Mouse (Mus musculus) frontal cortex, postnatal 14 days (tissue): ENCODE data around the gene Gm11938.

Experiments used
- DNase-seq, 2 experiments: peaks; one replicate each; pipeline ENCODE4 v3.0.0; 2022; ENCODE audit warnings: low spot score in 2 of 2

Gm11938 gene

GRCm38 (mm10) chr11:99574106-99574505 is 29.0 kb downstream of the Gm11938 start:
- DNase-seq = peak; percentile 18 to 63

- no peak for DNase-seq
These were observed 29.9 kb downstream of the Gm11938 start for GRCm38 (mm10) chr11:99573164-99573563.

GRCm38 (mm10) chr11:99566530-99566929 is 36.6 kb downstream of the Gm11938 start, which contains the start of gene Krtap3-1:
Krtap3-1 (minus strand) TSS chr11:99566630.
- no peak for DNase-seq

- no peak for DNase-seq
These were observed 40.5 kb downstream of the Gm11938 start for GRCm38 (mm10) chr11:99562580-99562979.

GRCm38 (mm10) chr11:99559366-99559765 is 43.7 kb downstream of the Gm11938 start, which contains the start of gene Gm11939:
Gm11939 (minus strand) TSS chr11:99559466.
- DNase-seq = no peak

GRCm38 (mm10) chr11:99557976-99558745 is 44.9 kb downstream of the Gm11938 start:
- DNase-seq = no peak

- DNase-seq = no peak
These were observed 46.4 kb downstream of the Gm11938 start, which contains the start of gene Krtap3-2 for GRCm38 (mm10) chr11:99556753-99557152. Krtap3-2 (minus strand) TSS chr11:99556853.

- DNase-seq = no peak
These were observed 46.9 kb downstream of the Gm11938 start for GRCm38 (mm10) chr11:99556195-99556594.
